Mouse (Mus musculus) leukemia stem cell, adult 10-12 weeks (primary cell): ENCODE results near the gene Ppp1r9a. TPM values are rescaled to one million over a fixed set of nuclear protein-coding genes. Genes with fewer than 3 reads are reported as not detected.

Source experiments
- polyA plus RNA-seq: library from polyadenylated mRNA; stranded (reverse); fragments of >175 nt; gene quantifications from 2 replicates; pipeline ENCODE4 v1.2.3, GENCODE M21; 2012; ENCODE audit warnings: low replicate concordance

Ppp1r9a gene
- 0.70 and 0.96 TPM in 2 replicates for polyA plus RNA-seq

DNA sequence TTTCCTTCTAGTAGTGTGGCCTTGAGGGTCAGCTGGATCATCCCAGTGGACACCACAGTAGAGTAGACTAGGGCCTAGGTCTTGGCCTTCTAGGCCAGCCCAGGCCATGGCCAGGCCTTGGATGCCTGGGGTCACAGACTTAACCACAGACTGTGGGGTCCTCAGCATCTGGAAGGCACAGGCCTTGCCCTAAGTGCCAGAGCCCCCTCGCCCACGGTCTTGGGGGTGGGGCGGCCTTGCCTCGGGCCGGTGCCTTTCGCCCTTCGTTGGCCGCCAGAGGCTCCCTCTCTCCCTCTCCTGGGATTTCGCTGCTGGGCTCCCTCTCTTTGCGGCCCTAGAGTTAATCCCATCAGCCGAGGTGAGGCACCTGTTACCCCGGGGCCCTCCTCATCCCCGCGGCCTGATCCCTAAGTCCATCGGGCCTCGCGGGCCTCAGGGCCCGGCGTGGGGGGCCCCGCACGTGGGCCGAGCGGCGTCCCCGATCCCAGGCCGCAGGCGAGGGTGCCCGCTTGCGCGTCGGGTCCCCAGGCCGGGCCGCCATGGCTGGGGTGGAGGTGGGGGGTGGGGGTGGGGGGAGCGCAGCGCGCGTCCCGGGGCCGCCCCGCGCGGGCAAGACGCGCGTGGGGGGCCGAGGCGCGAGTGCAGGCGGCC lies at the start of gene Ppp1r9a:
Gene Ppp1r9a (plus strand): TSS at position 244 of the 651 bp plus-strand sequence.

DNA sequence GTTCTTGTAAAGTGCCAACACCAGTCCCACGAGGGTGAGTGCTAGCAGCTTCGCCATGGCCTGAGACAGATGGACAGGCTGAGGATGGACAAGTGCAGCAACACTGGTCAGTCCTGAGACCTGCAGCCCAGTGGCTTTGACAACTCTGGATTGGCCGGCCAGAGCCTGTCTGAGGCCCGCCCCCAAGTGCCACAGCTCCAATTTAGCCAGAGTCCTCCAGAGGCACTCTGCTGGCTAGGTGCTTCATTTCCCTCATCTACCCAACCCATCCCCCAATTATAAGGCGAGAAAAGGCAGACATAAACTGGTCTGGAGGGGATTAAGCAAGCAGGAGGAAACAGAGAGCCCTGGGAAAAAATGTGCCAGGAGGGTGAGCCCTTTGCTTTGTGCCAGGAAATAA lies 291.0 kb downstream of the Ppp1r9a start, which contains the start of gene Pon1:
Gene Pon1 (minus strand): TSS at position 254 of the 400 bp plus-strand sequence.

Other genes starting within 250 kb of the Ppp1r9a start
- 0.17 TPM in 1 of 2 replicates, not detected in the other for gene Sgce, start 155.7 kb upstream of the Ppp1r9a start, polyA plus RNA-seq
- gene Peg10, start 155.6 kb upstream of the Ppp1r9a start, polyA plus RNA-seq: 0.14 and 0.24 TPM in 2 replicates